9 mouse cellular contexts compared by ENCODE assay signal in the genomic region with DNA sequence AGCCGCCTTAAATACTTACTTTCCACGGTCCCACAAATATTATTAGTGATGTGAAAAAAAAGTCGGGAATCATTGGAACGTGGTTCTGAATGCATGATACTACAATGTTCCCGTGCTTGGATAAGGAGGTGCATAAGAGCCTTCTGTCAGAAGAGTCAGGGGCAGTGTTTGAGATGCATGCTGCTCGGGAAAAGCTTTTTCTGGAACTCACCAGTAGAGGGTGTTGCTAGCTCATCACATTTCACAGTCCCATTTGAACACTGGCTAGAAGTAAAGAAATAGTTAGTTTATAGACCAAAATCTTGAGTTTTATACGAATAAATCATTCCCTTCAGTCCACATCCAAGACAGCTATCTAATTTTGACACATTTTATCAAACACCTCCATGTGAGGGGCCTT. TPM values are rescaled to one million over a fixed set of nuclear protein-coding genes. Genes with fewer than 3 reads are reported as not detected.
DNase-seq lines count a peak whose midpoint lies in the region; ATAC-seq and TF ChIP-seq lines count a peak whose summit lies in the region.
"Had no signal": no experiment of that assay in that cellular context is flagged by ENCODE, and none has a peak within 500 bp of the region (broad histone marks: within the 10 kb centered on the region; RNA-seq: fewer than 3 reads in every experiment).

No protein-coding gene starts in this region.

- peak; percentile 48; the same call in 1 of the 2 replicates for ATAC-seq in forebrain, embryonic 16.5 days
- 0 out of 2 replicates have a peak, but pooled peaks have one; percentile 49 for ATAC-seq in kidney, postnatal 0 days (replicated peaks; ENCODE audit: low FRiP score, low read depth)
- ATAC-seq in lung, embryonic 16.5 days (ENCODE audit: low read depth) = peak; percentile 59; the same call in 1 of the 2 replicates

- peak; percentile 19 to 80 for DNase-seq in adrenal gland, adult (ENCODE audit: inconsistent age in 2 of 2, low spot score in 1 of 2)
- DNase-seq in adrenal gland, postnatal 4 days (ENCODE audit: low spot score in 2 of 2) = no peak
- DNase-seq in urinary bladder, postnatal 14 days (ENCODE audit: low spot score) = peak; percentile 27
- DNase-seq in urinary bladder, postnatal 36 days (ENCODE audit: low spot score in 2 of 2) = no peak
- DNase-seq in kidney, postnatal 0 days (ENCODE audit: low spot score) = peak; percentile 80
- DNase-seq in right cerebral cortex, postnatal 4 days = peak; percentile 14

- H3K36me3 ChIP-seq in forebrain, embryonic 16.5 days (ENCODE audit: control insufficient read depth, insufficient read depth) = no peaks in the 10 kb centered on the region
- H3K36me3 ChIP-seq in kidney, postnatal 0 days (ENCODE audit: insufficient read depth, low read length) = no peaks in the 10 kb centered on the region
- H3K36me3 ChIP-seq in lung, embryonic 16.5 days (ENCODE audit: control insufficient read depth, insufficient read depth, low read length) = no peaks in the 10 kb centered on the region
- H3K36me3 ChIP-seq: heart, embryonic 15.5 days had no signal

- TF ChIP-seq CTCF in kidney, postnatal 0 days (IDR thresholded peaks at IDR 0.05; ENCODE audit: low read depth) = peak; percentile 87

- H3K27me3 ChIP-seq in forebrain, embryonic 16.5 days (replicated peaks; ENCODE audit: control insufficient read depth, insufficient read depth, low read length) = no peaks in the 10 kb centered on the region
- no peaks in the 10 kb centered on the region for H3K27me3 ChIP-seq in kidney, postnatal 0 days (ENCODE audit: insufficient read depth, low read length)
- H3K27me3 ChIP-seq in lung, embryonic 16.5 days (ENCODE audit: control insufficient read depth, insufficient read depth, low read depth, low read length) = no peaks in the 10 kb centered on the region
- H3K27me3 ChIP-seq: heart, embryonic 15.5 days had no signal

- 31% methylated on average over 7 of the region's 7 CpGs for WGBS in forebrain, embryonic 16.5 days
- 23% methylated on average over 7 of the region's 7 CpGs for WGBS in kidney, postnatal 0 days
- 18% methylated on average over 7 of the region's 7 CpGs for WGBS in lung, embryonic 16.5 days

- no peak overlapping the region for H3K4me3 ChIP-seq in forebrain, embryonic 16.5 days (replicated peaks; ENCODE audit: low read length)
- H3K4me3 ChIP-seq in kidney, postnatal 0 days (replicated peaks; ENCODE audit: low read depth, low read length) = no peak overlapping the region
- H3K4me3 ChIP-seq in lung, embryonic 16.5 days (ENCODE audit: low read length) = no peak overlapping the region
- H3K4me3 ChIP-seq: heart, embryonic 15.5 days had no signal

- no peak overlapping the region for H3K9ac ChIP-seq in forebrain, embryonic 16.5 days (replicated peaks; ENCODE audit: low read depth, low read length)
- no peak overlapping the region for H3K9ac ChIP-seq in kidney, postnatal 0 days (ENCODE audit: low read depth, low read length)
- no peak overlapping the region for H3K9ac ChIP-seq in lung, embryonic 16.5 days (ENCODE audit: low read length)
- H3K9ac ChIP-seq: heart, embryonic 15.5 days had no signal

- H3K27ac ChIP-seq in forebrain, embryonic 16.5 days (ENCODE audit: low read length) = no peak overlapping the region
- no peak overlapping the region for H3K27ac ChIP-seq in kidney, postnatal 0 days
- H3K27ac ChIP-seq in lung, embryonic 16.5 days (ENCODE audit: low read length) = no peak overlapping the region
- H3K27ac ChIP-seq: heart, embryonic 15.5 days had no signal

- H3K4me1 ChIP-seq in forebrain, embryonic 16.5 days (replicated peaks; ENCODE audit: control insufficient read depth, insufficient read depth, low read length) = no peaks in the 10 kb centered on the region
- H3K4me1 ChIP-seq in kidney, postnatal 0 days (replicated peaks; ENCODE audit: insufficient read depth, low read length) = no peaks in the 10 kb centered on the region
- H3K4me1 ChIP-seq in lung, embryonic 16.5 days (replicated peaks; ENCODE audit: control insufficient read depth, insufficient read depth, low read length) = no peaks in the 10 kb centered on the region
- H3K4me1 ChIP-seq: heart, embryonic 15.5 days had no signal

- H3K9me3 ChIP-seq in forebrain, embryonic 16.5 days (ENCODE audit: control insufficient read depth, low read length) = no peaks in the 10 kb centered on the region
- H3K9me3 ChIP-seq in kidney, postnatal 0 days (replicated peaks; ENCODE audit: low read length) = no peaks in the 10 kb centered on the region
- no peaks in the 10 kb centered on the region; the same call in 1 of the 2 replicates for H3K9me3 ChIP-seq in lung, embryonic 16.5 days (ENCODE audit: control insufficient read depth, low read length)
- H3K9me3 ChIP-seq: heart, embryonic 15.5 days had no signal

- H3K4me2 ChIP-seq in forebrain, embryonic 16.5 days (ENCODE audit: low read length) = no peak overlapping the region
- H3K4me2 ChIP-seq in kidney, postnatal 0 days (ENCODE audit: low read length) = no peak overlapping the region
- no peak overlapping the region for H3K4me2 ChIP-seq in lung, embryonic 16.5 days (ENCODE audit: low read depth, low read length)
- H3K4me2 ChIP-seq: heart, embryonic 15.5 days had no signal

RNA-seq across cellular contexts. Expression of gene Otogl, which starts 53.2 kb away (rescaled TPM):
- under 1 TPM; 0.06 to 0.08 TPM for total RNA-seq in adrenal gland, postnatal 4 days (2021)
- polyA plus RNA-seq in forebrain, embryonic 16.5 days (2015; fragmentation: Nextera tagmentation; extraction: Ambion mirVana) = 0.03 and 0.06 TPM in 2 replicates
- polyA plus RNA-seq in kidney, postnatal 0 days (2015; fragmentation: Nextera tagmentation; extraction: Ambion mirVana) = 0.01 and 0.04 TPM in 2 replicates
- polyA plus RNA-seq in lung, embryonic 16.5 days (2015; fragmentation: Nextera tagmentation; extraction: Ambion mirVana) = 0.06 and 0.21 TPM in 2 replicates

Comparison
In these comparisons a context has a peak if more than half of its experiments do, and no peak if none do; other contexts are left out.
1. DNase-seq: peak in adrenal gland, adult (2 of 2), urinary bladder, postnatal 14 days (single experiment), kidney, postnatal 0 days (single experiment) and right cerebral cortex, postnatal 4 days (single experiment); none in adrenal gland, postnatal 4 days (0 of 2) and urinary bladder, postnatal 36 days (0 of 2).
2. Peak in every context shown above with its lines, with median percentiles within 50 percentile points of each other: ATAC-seq.